Mouse (Mus musculus) megakaryocyte, embryonic 14.5 days (primary cell): ENCODE measurements at regions not wholly inside any gene's neighbourhood (a gene's known extent, or its start where the extent isn't known, plus 50 kb on each side); places are given as distances from the start of the nearest gene placed in this dataset.

Experiments
- FLI1 ChIP-seq: IDR thresholded peaks from 2 replicates; pipeline ENCODE4 v1.6.1; 2012; ENCODE audit warnings: low read length, inconsistent platforms, mixed read lengths
- GATA1 ChIP-seq: IDR thresholded peaks from 3 replicates; pipeline ENCODE4 v1.6.1; 2012; ENCODE audit warnings: mixed read lengths, low read length, inconsistent platforms, borderline replicate concordance

DNA sequence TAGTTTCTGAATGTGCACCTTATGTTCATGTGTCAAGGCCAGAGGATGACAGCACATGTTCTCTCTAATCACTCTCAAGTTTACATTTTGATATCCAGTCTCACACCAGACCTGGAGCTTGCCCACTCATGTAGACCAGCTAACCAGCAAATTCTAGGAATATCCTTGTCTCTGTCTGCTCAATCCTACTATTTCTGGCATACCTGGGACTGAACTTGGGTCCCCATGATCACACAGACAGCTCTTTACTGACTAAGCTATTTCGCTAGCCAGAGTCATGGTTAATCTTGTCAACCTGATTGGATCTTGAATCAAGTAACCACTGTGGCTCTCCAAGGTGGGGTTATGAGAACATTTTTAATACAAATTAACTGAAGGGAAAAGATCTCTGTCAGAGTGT, 625.9 kb upstream of the Klf6 start:
- TF ChIP-seq GATA1 (no peak), FLI1 (no peak)
